Mouse (Mus musculus) frontal cortex, postnatal 36 days (tissue): ENCODE data around the gene Bbs10.

Experiments
- DNase-seq, 2 experiments: peaks; one replicate each; pipeline ENCODE4 v3.0.0; 2022; ENCODE audit warnings: low spot score in 2 of 2

Bbs10 gene

GRCm38 (mm10) chr10:111298140-111299098 lies at the start of gene Bbs10:
TSS of gene Bbs10 (plus strand) at chr10:111298679.
- DNase-seq, result peak; percentile 93 to 97

GRCm38 (mm10) chr10:111250192-111250591 lies 48.3 kb upstream of the Bbs10 start:
- DNase-seq, result no peak

GRCm38 (mm10) chr10:111251666-111252065 lies 46.8 kb upstream of the Bbs10 start:
- no peak for DNase-seq

- peak; percentile 69 to 70 for DNase-seq
Measured at GRCm38 (mm10) chr10:111255228-111255627, 43.3 kb upstream of the Bbs10 start.

- DNase-seq, result no peak
Measured at GRCm38 (mm10) chr10:111256156-111256555, 42.3 kb upstream of the Bbs10 start.

- peak; percentile 39 to 62 for DNase-seq
Measured at GRCm38 (mm10) chr10:111257358-111257757, 41.1 kb upstream of the Bbs10 start.

GRCm38 (mm10) chr10:111258256-111258655 lies 40.2 kb upstream of the Bbs10 start:
- no peak for DNase-seq

GRCm38 (mm10) chr10:111271687-111272086 lies 26.8 kb upstream of the Bbs10 start:
- DNase-seq, result no peak

GRCm38 (mm10) chr10:111272905-111273304 lies 25.6 kb upstream of the Bbs10 start:
- DNase-seq, result no peak

GRCm38 (mm10) chr10:111273463-111274088 lies 24.9 kb upstream of the Bbs10 start:
- no peak for DNase-seq

GRCm38 (mm10) chr10:111275822-111276221 lies 22.7 kb upstream of the Bbs10 start:
- DNase-seq, result no peak

GRCm38 (mm10) chr10:111297631-111298030 lies 848 bp upstream of the Bbs10 start:
- no peak for DNase-seq

- peak; percentile 21 to 57 for DNase-seq
Measured at GRCm38 (mm10) chr10:111299591-111299990, 1.1 kb downstream of the Bbs10 start.

GRCm38 (mm10) chr10:111301041-111301440 lies 2.6 kb downstream of the Bbs10 start:
- no peak for DNase-seq

- DNase-seq, result no peak
Measured at GRCm38 (mm10) chr10:111302486-111302885, 4.0 kb downstream of the Bbs10 start.

GRCm38 (mm10) chr10:111308850-111309501 lies 10.5 kb downstream of the Bbs10 start:
- peak; percentile 30 to 47 for DNase-seq

- DNase-seq, result no peak
Measured at GRCm38 (mm10) chr10:111313282-111313681, 14.8 kb downstream of the Bbs10 start.

- DNase-seq, result peak; percentile 35 to 70
Measured at GRCm38 (mm10) chr10:111314636-111315395, 16.3 kb downstream of the Bbs10 start.

GRCm38 (mm10) chr10:111315940-111316339 lies 17.5 kb downstream of the Bbs10 start:
- no peak for DNase-seq

- peak; percentile 49 to 83 for DNase-seq
Measured at GRCm38 (mm10) chr10:111318021-111318420, 19.5 kb downstream of the Bbs10 start.

- no peak for DNase-seq
Measured at GRCm38 (mm10) chr10:111318805-111319500, 20.5 kb downstream of the Bbs10 start.
